Mouse (Mus musculus): Measurements from ENCODE around the gene Prss56.

The Prss56 gene

DNA sequence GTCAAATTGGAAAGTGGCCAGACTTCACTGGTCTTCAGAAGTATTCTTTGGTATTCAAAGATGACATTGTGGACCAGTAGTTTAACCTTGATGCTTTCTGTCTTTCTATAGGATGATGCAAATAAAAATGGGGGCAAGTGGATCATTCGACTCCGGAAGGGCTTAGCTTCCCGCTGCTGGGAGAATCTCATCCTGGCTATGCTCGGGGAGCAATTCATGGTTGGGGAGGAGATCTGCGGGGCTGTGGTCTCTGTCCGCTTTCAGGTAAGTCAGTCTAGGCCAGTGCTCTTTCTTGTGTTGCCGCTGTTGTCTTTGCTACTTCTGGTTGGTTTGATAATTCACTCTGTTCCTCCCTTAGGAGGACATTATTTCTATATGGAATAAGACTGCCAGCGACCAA lies 42.6 kb downstream of the Prss56 start:
- ATAC-seq (ENCODE audit: insufficient number of reproducible peaks, low FRiP score, low TSS enrichment): no peak

DNA sequence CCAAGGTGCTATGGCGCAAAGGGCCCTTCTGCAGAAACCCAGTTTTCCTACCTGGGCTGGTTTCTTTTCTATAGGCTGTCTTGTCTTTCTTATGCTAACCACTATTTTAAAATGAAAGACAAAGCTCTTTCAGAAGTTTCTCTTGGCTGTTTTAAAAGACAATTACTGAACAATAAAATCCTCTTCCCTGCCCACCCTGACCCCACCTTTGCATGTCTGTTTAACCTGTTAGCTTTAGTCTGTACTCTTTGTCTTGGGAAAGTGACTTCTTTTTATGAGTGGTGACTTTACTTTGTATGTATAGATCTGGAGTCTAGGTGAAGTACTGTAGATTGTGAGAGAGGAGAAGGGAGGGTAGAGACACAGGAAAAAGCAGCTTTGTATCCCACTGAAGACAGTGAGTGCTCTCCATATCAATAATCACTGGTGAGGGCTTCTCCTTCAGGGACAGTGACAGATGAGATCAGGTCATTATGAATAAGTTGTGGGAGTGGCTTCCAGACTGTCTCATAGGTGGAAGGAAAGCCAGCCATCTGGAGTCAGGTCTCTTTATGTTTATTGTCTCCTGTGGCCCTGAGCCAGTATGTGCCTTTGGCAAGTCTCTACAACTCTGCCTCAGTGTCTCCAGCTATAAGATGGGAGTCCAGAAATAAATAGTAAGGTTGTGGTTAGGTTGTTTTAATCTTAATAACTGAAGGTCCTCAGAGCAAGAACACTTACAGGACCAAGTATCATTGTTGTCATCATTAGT lies 43.5 kb downstream of the Prss56 start:
- ATAC-seq (ENCODE audit: insufficient number of reproducible peaks, low FRiP score, low TSS enrichment): no peak

DNA sequence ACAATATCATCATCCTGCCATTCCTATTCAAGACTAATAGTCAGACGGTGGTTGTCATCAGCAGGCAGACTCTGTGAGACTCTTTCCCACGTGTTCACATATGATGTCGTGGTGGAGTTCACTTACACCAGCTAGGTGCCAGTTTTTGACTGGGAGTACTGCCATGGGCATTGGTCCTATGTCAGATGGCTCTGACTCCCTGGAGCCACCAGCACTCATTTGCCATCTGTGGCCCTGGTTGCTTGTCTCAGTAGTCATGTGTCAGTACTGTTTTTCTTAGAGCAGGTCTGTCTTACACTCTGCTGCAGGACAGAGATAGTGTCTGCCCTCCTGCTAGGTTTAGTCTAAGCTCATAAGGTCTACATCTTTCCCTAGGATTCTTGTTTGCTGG lies 44.0 kb downstream of the Prss56 start:
- ATAC-seq (ENCODE audit: insufficient number of reproducible peaks, low FRiP score, low TSS enrichment): peak; percentile 95

DNA sequence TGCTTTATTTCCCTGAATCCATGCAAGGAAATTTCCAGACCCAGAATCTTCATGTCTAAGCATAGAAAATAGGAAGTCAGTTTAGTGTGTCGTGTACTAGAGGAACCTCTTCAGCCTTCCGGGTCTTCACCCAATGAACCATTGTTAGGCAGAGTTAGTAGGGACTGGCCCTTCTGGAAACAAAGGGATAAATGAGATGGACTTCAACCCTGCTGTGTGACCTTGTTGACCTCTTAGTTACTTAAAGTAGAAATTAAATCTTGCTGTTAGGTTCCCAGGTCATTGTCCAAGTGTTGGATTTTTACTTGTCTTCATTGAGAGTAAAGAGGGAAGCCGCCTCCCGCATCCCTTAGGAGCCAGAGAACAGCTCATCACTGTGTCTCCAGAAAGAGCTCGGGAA lies 47.5 kb downstream of the Prss56 start:
- no peak for ATAC-seq (ENCODE audit: insufficient number of reproducible peaks, low FRiP score, low TSS enrichment)

DNA sequence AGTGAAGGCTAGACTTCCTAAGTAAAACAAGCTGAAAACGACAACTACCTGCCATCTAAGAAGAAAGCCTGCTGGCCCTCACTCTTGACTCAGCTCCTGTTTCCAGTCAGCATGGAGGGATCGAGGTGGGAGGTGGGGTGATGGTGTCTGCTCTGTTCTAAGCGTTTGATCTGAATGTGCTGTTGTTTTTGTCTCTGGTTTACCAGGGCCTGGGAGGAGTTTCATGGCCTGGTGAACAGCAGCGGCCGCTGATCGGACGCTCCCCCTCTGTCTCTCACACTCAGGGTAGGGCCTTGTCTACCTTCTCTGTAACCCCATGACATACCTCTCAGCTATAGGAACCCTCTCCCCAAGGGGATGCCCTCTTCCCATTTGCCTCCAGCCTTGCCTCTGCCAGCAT lies 49.1 kb downstream of the Prss56 start:
- no peak for ATAC-seq (ENCODE audit: insufficient number of reproducible peaks, low FRiP score, low TSS enrichment)
